Mouse (Mus musculus): ENCODE results near the gene Ccdc159.

Ccdc159 gene

DNA sequence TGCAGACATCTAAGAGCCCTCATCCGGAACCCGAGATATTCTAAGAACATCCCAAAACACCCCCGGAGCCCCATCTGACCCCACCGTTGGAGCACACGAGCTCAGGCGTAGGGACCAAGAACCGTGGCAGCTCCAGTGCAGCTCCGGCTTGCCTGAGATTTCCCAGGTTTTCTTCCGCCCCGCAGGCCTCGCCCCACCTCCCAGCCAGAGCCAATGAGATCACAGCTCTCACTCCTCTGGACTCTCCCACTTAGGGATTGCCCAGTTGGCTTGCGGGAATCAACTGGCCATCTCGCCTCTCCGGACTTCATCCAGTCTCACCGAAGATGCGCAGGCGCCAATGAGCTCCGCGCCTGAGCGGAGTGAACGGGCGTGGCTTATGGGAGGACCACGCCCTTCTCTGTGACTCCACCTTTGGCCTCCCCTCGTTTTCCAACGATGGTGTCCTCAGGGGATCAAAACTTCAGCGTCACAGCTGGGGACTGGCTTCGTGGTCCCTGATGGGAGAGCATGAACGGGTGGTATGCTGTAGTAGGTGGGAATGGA is at the start of gene Ccdc159, which contains the start of gene Tmem205:
Gene Ccdc159, plus strand, starts transcription at position 264 of the 546 bp plus-strand sequence.
Gene Tmem205, minus strand, starts transcription at position 349 of the 546 bp plus-strand sequence.
- peak; percentile 95 for DNase-seq

DNA sequence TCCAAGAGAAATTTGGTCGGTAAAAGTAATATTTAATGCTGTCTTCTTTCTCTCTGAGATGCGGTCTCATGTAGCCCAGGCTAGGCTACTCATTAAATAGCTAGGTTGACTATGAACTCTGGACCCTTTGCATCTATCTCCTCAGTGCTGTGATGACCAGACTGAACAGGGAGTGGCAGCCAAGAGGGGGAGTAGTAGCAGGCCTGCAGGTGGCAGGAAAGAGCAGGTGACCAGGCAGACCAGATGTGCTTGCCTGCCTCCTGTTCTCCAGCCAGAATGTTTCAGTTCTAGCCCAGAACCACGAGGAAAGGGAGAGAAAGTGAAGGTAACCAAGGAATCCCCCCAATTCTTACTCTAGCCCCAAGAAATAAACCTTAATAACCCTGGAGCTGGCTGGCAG is 38.0 kb upstream of the Ccdc159 start:
- no peak for DNase-seq

DNA sequence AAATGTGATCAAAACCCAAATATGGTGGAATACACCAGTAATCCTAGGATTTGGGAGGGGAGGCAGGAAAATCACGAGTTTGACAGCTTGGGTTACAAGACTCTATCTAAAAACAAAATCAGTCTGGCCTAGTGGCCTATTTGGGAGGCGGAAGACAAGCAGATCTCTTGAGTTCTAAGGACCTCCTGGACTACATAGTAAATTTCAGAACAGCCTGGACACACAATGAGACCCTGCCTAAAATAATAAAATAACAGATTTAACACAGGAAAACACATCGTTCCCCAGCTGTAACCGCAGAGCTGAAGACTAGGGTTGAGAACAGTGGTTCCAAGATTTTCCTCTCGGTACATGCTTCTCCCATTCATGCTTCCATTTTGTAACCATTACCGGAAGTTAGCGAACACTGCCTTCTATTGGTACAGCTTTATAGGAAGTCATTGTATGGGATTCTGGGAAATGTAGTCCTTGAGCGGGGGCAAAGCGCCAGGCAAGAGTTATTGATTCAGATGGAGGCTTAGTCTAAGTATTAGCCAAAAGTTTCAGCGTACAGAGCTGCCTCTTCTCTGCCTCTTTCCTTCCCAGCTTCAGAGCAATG is 25.9 kb upstream of the Ccdc159 start:
- DNase-seq: peak; percentile 76

DNA sequence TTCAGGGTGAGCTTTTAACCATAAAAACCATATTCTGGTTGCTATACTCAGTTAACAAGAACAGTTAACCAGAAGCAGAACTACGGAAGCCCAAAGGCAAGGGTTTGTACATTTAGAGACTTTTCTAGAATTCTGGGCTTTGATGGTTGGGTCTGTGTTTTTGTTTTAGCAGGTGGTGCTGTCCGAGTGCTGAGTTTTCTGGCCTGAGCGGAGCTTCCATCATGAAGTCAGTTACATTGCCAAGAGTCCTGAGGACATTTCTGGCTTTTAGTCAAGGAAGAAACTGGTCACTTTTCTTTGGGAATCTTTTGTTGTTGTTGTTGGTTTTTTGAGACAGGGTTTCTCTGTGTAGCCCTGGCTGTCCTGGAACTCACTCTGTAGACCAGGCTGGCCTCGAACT is 23.2 kb upstream of the Ccdc159 start:
- DNase-seq: no peak

DNA sequence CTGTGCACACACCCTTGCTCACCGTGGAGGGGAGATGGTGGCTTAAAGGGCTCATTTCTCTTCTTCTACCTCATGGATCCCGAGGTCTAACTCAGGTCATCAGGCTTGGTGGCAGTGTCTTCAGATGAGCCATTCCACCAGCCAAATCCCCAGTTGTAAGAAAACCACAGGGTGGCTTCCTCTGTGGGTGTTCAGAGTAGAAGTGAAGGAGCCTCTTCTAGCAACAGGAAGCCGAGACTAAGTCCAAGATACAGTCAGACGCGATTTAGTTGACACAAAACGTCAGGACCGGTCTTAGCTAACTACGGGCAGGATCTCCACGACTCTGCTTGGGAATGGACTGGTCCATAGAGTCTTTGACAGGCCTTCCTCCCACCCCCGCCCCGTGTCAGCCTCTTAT is 19.1 kb upstream of the Ccdc159 start:
- DNase-seq: no peak

DNA sequence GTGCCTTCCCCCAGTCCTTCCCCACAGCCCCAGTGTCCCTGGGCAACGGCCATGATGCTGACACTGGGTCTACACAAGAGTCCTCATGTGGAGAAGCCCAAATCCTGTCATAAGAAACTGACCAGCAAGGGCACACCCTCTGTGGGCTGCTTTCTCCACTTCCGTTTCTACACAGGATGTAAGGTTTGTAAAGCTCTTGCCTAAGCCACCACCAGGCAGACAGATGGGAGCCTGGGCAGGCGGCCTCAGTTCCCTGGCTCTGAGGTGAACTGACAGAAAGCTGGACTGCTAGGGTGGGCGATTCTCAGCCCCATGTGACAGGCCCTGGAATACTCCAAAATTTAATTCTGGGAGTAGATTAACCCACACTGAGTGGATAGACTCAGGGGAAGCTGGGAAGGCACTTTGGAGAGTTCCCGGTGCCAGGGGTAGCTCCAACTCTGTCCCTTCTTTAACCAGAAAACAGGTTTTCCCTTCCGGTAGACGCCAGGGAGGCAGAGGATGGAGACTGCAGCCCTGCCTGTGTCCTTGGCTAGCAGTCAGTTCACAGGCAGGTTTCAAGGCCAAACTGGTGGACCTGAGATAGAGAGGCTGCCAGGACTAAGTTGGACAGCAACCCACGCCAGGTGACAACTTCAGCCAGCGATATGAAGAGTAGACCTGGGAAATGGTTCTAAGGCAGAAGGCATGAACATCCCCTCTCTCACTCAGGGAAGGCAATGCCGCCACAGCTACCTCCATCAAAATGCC is 17.6 kb upstream of the Ccdc159 start:
- no peak for DNase-seq

DNA sequence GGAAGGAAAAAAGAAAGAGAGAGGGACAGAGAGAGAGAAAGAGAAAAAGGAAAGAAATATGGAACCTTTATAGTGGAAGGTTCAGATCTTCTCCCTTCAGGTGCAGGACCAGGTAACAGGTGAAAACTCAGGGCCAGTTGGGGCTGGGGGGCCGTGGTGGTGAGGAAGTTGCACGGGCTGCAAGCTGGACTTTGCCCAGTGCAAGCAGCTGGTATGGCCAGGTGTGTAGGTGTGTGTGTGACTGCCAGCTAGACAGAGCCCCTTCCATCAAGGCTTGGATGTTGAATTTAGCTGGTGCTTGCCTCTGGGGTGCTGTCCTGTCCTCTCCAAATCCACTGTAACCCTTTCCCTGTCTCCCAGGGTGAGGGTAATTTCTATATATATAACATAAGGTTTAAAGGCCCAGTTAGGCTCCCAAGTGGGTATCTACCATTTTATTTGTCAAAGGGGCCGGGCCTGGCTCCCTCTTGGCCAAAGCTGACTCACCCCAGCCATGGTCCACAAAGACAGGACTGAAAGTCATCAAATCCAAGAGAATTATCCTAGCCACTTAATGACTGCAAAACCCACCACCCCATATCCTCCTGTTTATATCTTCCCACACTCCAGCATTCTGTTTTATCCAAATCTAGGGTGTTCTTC is 10.3 kb upstream of the Ccdc159 start:
- no peak for DNase-seq

DNA sequence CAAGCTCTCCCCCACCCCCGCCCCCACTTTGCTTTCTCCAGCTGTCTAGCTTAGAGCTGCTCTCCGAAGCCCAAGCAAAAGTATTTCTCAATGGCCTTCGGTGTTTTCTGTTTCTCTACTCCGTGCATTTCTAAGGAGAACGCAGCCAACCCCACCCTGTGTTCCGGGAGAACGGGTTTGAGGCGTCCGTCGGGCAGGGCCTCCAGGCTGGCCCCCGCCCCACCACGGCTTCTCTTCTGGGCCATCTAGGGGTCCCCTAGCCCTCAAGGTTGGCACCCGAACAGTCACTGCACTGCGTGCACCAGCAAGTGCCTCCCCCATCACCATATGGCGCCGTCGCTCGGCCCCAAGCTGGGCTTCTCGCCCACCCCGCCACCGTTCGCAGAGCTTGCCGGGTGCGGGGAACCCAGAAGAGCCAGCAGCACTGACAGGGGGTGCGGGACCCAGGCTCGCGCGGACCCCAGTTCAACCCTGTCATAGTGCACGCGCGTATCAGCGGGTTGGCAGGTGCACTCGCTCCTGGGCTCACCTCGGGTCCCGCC is 9.7 kb upstream of the Ccdc159 start:
- no peak for DNase-seq

DNA sequence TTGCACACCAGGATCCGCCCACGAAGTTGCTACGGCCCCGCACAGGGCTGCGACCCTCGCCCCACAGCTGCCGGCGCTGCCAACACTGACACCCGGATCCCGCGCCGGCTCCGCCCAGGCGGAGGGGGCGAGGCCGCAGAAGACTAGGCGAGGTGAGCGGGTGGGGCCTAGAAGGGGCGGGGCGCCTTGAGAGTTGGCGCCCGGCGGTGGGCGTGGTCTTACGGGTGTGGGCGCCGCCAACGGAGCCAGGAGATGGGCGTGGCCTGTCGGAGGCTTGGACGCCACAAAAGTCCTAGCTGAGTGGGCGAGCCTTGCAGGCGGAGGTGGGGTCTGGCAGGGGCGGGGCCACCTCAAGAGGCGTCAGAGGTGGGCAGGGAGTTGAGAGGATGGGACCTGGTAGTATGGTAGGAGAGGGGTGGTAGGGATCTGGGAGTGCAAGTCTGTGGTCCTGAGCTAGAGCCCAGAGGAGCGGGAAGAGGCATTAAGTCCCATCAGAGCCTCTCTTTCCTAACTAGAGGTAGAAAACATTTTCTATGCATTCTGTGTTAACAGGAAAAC is 9.2 kb upstream of the Ccdc159 start, which contains the start of gene Rab3d:
Gene Rab3d, minus strand, starts transcription at position 158 of the 558 bp plus-strand sequence.
- peak; percentile 98 for DNase-seq

DNA sequence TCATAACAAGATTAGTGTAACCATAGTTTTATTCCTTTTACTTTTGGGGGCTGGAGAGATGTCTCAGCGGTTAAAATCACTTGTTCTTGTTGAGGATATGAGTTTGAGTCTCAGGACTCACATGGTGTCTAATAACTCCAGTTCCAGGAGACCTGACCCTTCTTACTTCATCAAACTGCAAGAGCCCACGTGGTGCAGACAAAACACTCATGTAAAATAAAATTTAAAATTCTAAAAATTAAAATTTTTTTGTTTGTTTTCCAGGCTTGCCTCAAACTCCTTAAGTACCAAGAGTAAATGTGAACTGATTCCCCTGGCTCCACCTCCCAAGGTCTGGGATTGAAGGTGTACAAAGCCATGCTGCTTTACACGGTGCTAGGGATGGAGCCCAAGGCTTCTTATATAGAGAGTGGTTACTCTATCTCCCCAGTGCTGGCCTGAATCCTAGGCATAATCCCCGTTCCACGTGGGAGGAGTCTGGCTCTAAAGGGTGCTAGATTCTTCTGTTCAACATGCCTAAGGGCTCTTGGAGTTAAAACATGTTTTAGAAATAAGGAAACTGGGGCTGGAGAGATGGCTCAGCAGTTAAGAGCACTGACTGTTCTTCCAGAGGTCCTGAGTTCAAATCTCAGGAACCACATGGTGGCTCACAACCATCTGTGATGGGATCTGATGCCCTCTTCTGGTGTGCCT is 8.4 kb upstream of the Ccdc159 start:
- no peak for DNase-seq

DNA sequence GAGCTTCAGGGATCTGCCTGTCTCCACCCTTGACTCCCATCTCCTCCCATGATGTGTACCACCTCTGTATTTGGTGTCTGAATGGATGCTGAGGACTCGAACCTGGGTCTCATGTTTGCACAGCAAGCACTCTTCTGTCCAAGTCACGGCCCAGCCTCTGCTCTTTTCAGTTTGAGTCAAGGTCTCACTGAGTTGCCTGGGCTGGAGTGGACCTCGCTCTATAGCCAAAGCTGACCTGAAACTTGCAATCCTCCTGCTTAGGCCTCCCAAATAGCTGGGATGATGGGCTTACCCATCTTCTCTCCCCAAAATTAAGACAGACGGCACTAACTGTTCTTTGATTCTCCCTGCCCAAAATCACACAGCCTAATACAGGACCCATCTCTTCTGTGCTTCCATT is 4.2 kb upstream of the Ccdc159 start:
- no peak for DNase-seq

DNA sequence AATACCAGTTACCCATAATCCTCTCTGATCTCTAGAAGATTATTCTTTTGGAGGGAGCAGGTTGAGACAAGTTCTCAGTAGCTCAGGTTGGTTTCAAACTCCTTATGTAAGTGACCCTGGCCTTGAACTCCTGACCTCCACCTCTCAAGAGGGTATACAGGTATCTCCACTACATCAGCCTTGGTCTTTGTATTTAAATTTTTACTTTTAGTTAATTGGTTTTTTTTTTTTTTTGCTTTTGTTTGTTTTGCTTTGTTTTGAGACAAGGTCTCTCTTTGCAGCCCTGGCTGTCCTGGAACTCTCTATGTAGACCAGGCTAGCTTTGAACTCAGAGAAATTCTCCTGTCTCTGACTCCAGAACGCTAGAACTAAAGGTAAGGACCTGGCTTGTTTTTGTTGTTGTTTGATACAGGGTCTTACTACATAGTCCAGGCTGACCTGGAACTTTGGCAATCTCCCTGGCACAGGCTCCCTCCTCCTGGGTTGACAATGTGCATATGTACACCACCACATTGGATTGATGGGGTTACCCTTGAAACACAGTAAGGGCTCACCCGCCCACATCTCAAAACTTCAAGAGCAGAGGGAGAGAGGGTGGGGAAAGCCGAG is 3.7 kb upstream of the Ccdc159 start:
- no peak for DNase-seq

DNA sequence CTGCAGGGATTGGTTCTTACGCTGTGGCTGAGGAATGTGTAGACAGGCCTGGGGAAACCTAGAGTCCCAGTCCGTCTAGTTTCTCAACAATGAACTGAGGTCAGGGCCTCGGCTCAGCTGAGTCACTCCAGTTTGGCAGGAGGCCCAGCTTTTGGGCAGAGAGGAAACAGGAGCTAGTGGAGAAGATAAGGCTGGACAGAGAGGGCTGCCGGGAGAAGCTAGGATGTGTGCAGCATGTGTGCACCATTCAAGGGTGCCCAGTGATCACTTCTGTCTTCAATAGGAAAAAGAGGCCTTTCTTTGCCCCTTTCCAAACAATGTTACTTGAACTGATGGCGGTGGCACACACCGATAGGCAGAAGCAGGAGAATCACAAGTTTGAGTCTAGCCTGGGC is 3.2 kb upstream of the Ccdc159 start:
- DNase-seq: peak; percentile 93

DNA sequence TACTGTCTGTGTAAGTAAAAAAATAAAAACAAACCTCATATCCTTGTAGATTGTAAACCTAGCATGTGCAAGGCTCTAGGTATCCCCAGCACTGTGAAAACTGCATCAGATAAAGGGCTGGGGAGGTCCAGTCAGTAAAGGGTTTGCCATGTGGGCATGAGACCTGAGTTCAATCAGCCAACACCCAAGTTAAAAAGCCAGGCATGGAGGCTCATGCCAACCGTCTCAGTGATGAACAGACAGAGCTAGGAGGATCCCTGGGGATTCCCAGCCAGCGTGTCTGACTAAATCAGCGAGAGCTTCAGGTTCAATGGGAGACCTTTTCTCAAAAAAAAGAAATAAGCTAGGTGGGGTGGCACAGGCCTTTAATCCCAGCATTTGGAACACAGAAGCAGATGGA is 2.2 kb upstream of the Ccdc159 start:
- no peak for DNase-seq

DNA sequence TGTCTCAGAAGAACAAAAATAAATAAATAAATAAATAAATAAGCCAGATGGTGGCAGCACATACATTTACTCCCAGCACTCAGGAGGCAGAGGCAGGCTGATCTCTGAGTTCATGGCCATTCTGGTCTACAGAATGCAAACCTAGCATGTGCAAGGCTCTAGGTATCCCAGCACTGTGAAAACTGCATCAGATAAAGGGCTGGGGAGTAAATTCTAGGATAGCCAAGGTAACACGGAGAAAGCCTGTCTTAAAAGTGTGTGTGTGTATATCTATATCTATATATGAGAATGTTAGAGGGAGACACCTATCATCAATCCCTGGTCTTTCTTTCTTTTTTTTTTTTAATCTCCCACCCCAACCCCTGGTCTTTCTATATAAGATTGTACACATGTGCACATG is 1.8 kb upstream of the Ccdc159 start:
- DNase-seq: no peak

DNA sequence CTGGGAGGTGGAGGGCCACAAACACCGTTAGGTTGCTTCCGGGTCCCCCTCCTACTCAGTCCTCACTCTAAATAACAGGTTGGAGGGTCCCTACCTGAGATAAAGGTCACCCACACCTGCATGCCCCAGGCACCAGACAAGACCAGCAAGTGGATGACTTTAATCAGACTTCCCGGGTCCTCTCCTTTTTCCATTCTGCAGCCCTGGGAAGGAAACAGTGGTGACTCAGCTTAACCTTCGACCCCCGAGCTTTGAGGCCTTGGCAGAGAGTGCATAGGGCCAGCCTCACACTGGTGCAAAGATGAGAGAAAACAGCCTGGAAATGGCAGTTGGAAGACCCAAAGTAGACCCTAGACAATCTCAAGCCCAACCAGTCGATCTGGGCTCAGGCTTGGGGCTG is 1.1 kb upstream of the Ccdc159 start:
- DNase-seq: peak; percentile 46

DNA sequence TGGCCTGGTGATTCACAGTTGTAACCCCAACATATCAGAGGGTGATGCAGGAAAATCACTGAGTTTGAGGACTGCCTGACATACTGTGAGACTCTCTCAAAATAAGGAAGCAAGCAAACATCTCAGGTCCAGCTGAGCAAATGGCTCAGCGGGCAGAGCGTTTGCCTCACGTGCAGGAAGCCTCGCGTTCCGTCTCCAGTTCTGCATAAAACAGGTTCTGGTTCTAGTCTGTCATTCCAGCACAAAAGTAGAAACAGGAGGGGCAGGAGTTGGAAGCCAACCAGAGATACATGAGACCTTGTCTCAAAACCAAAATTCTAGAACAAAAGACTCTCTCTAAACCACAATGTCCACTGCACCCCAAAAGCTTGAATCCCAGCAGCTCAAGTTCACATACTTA is 487 bp upstream of the Ccdc159 start:
- peak; percentile 42 for DNase-seq

DNA sequence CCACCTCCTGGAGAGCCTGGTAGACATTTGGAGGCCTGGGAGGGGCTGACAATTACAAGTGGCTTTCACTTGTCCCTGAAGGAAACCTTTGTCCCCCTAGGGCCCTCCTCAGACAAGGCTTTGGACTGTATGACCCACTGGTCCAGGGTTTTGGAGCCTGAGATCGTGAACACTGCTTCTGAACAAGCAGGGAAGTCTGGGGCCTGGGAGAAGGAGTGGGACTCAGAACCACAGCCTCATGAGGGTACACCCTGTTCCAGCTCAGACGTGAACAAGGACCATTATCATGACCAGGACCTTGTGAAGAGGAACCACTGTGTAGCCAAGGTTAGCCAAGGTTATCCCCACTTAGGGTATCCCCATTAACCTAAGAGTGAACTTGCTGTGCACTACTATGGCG is 1.9 kb downstream of the Ccdc159 start:
- no peak for DNase-seq

DNA sequence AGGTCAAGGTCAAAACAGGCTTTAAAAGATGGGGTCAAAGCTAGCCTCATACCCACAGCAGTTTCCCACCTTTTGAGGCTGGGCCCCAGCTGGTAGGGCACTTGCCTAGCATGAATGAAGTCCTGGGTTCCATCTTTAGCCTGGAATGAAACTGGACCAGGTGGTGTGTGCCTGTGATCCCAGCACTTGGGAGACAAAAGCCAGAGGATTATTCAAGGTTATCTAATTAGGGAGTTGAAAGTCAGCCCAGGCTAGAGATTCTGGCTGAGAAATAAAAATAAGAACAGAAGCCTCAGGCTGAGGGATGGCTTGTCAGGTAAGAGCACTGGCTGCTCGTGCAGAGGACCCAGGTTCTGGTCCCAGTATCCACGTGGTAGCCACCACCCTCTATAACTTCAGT is 4.7 kb downstream of the Ccdc159 start:
- no peak for DNase-seq

DNA sequence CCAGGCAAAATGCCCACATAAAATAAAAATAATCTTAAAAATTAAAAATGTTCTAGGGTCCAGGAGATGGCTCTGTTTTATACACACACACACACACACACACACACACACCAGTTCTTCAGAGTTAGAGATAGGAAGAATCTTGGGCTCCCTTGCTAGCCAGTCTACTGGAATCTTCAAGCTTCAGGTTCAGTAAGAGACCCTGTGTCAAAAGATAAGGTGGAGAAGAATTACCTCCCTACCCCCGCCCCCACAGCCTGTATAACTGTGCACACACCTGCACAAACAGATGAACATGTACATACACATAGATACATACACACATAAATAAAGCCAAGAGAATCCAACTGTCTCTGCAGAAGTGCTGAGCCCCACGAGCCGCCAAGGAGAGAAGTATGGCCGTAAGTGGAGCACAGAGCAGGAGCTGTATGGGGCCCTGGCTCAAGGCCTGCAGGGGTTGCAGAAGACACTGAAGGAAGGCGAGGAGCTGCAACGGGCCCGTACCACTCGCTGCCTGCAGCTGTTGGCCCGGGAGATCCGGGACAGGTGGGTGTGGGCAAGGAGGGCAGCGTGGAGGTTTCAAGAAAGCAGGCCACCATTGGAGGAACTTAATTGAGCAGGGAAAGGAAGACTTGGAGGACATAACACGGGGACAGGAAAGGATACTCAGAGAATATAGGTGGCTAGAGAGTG is 5.3 kb downstream of the Ccdc159 start:
- DNase-seq: no peak

DNA sequence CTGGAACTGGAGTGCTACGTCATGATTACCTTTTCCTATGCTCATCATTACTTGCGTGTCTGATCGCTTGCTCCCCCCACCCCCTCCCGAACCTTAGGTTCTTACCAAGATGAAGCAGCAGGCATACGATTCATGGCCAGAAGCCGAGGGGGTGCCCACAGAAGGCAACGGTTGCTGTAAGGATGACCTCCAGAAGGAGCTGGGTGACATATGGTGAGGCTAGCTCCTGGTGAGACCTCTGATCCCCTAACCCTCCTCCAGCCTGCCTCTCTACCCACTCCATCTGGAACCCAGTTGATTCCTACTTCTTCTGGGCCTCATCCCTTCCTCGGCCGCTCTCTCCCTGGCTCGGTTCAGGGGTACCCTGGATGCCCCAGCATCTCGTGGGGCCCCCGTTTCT is 6.8 kb downstream of the Ccdc159 start:
- DNase-seq: no peak

Data from kidney, postnatal 10 days (tissue).